Mouse (Mus musculus): ENCODE results near the gene Olfr796.

- no peak for TF ChIP-seq GATA1 (IDR thresholded peaks at IDR 0.05; ENCODE audit: borderline replicate concordance, low read length)
- no peak for TF ChIP-seq FLI1 (IDR thresholded peaks at IDR 0.05; ENCODE audit: low read length)
Observed at GRCm38 (mm10) chr10:129627834-129628233, 15.5 kb upstream of the Olfr796 start, which contains the start of gene Olfr798.

Data from megakaryocyte, embryonic 14.5 days (primary cell).